Mouse (Mus musculus) regulatory T cell (primary cell): ENCODE data around the gene Synpo2l.
"Not testable (repeated sequence)": the region's sequence is repeated elsewhere in the genome, so short reads cannot be mapped to it uniquely, and the experiment has no call there.

Experiments used
- in situ Hi-C: fragments of 300-600 bp; cut with MboI, MseI; formaldehyde crosslinking; loops from one replicate; pipeline ENCODE4 v1.15.1; 2025; ENCODE audit warnings: high pct_unique_total_duplicates

Gene Synpo2l

DNA sequence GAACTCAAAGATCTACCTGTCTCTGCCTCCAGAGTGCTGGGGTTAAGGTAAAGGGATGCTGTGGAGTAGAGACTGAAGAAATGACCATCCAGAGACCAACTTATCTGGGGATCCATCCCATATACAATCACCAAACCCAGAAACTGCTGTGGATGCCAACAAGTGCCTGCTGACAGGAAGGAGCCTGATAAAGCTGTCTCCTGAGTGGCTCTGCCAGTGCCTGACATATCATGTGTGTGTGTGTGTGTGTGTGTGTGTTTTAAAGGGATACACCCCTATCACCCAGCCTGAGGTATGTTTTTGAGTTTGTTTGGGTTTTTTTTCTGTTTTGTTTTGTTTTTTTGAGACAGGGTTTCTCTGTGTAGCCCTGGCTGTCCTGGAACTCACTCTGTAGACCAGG, 21.8 kb downstream of the Synpo2l start:
- in situ Hi-C loops, result no loop called here

DNA sequence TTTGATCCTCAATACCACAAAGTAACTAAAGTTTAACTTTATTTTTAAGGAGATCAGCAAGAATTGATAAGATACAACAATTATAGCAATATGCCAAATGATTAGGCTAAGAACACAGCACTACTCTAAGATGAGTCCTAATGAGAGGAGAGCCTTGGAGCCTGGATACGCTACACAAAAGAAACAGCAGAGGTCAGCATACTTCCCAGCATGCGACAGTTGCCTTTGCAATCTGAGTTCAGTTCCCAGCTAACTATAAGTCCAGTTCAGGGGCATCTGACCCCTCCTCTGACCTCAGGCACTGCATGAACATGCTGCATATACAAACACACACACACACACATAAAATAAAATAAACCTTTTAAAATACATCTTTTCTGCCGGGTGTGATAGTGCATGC, 22.6 kb downstream of the Synpo2l start:
- in situ Hi-C loops, result no loop called here

DNA sequence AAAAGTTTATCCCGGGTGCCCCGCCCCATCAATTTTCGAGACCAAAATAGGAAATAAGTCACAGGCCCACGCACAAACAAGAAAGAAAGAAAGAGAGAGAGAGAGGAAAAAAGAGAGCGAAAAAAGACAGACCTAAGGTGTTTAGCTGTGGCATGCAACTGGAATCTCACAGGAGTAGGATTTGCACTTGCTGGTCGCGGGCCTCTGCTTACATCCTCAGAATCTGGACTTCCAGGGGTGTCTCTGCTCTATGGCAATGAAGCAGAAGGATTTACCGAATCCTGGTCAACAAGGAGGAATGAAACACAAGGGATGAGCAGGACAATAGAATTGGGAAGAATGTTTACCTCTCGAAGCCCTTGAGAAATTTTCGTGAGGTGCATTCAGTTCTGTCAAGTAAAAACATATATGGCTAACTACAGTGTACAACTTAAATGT, 26.7 kb downstream of the Synpo2l start:
- in situ Hi-C loops, result no loop called here

DNA sequence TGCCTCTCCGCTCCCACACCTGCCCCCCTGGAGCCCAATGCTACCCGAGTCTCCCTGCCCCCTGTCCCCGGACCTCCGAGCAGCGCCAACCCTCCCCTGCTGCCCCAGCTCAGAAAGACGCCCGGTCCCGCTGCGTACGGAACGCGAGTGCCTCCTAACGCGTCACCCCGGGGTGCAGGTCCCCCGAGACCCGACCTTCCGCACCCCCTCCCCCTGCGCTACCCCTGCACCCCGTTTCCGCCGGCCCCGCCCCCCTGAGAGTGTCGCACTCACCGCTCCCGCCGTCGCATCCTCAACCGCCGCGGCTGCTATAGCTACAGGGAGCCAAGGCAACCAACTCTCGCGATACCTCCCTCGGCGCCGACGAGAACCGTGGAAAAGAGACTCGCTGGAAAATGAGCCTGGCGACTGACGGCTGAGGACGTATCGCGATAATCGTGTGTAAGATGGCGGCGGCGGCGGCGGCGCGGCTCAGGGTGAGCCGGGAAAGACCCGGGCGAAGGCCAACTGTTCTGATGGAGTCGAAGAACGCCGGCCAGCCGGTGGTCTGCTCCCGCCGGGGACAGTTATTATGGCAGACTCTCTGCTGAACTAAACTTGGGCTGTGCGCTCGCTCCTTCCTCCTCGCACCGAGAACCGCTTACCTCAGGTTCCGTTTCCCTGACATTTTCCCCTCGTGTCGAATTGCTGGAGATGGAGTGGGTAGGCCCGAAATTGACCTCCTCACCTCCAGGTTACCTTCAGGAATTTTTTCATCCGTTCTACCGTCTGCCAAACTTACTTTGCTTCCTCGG, 27.3 kb downstream of the Synpo2l start, which contains the start of gene Usp54:
TSS of gene Usp54 (minus strand) at position 420 of the 794 bp plus-strand sequence.
- in situ Hi-C loops, result no loop called here

DNA sequence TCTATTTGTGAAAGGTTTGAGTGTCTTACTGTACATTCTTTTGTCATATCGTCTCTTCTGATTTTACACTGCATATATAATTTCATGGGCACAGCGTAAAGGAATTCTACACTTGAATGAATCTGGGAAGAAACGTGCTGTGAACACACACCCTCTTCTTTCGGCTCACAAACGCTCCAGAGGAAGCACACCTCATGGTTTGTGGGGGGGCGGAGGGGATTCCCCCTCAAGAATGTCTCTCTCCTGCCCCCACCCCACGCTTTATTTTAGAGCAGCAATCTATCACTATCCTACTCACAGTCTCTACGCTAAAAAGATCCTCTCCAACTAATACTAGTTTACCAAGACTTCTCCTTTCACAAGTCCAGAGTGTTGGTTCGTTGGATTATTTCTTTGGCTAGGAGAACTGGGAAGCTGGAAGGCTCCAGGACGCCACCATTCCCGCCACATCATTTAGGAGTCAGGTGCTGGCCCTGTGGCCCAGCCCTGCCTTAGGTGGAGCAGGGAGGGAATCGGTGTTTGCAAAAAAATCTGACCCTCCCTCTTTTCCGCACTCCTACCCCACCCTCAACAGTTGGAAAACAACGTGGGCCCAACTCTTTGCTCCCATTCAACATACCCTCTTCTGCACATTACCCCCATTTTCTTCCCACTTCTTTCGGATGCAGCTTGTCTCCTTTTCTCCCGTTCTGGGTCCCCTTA, 28.1 kb downstream of the Synpo2l start:
- in situ Hi-C loops, result no loop called here

DNA sequence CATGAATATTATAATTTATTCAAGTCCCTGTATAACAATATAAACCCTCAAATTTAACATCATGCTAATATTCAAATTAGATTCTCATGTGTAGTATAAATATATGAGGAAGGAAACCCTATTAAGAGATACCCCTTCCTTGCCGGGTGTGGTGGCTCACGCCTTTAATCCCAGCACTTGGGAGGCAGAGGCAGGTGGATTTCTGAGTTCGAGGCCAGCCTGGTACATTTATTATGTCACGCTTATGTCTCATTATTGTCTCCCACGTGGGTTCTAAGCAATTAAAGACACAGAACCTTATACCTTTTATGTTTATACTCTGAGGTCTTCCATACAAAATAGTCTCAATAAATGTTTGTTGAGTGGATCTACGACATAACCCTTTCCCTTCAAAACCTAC, 29.5 kb downstream of the Synpo2l start:
- in situ Hi-C loops, result no loop called here

DNA sequence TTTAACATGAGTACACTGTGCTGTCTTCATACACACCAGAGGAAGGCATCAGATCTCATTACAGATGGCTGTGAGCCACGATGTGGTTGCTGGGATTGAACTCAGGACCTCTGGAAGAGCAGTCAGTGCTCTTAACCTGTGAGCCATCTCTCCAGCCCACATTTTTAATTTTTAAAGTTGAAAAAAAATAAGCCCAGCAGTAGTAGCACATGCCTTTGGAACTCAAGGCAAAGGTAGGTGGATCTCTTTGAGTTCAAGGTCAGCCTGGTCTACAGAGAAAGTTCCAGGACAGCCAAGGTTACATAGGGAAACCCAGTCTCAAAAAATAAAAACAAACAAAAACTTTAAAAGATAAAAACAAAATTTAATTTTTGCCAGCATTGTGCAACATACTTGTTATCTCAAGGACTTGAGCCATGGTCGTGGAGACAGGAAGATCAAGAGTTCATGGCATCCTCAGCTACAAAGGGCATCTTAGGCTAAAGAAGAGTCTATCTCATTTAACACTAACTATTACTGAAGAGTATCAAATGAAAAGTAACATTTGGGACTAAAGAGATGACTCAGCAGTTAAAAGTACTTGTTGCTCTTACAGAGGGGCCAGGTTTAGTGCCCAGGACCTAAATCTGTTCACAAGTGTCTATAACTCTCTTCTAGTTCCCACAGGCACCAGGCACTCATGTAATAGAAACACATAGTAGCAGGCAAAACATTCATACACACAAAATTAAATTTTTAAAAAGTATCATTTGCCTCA, 30.2 kb downstream of the Synpo2l start:
- in situ Hi-C loops, result no loop called here

DNA sequence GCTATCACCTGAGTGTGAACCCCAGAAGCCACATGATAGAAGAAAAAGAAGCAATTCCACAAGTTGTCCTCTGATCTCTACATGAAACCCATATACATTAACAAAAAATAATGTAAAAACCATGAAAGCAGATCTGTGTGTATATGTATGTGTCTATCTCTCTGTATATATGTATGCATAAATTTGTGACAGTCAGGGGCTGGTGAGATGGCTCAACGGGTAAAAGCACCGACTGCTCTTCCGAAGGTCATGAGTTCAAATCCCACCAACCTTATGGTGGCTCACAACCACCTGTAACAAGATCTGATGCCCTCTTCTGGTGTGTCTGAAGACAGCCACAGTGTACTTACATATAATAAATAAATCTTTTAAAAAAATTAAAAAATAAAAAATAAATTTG, 31.2 kb downstream of the Synpo2l start:
- in situ Hi-C loops, result not testable (repeated sequence)

DNA sequence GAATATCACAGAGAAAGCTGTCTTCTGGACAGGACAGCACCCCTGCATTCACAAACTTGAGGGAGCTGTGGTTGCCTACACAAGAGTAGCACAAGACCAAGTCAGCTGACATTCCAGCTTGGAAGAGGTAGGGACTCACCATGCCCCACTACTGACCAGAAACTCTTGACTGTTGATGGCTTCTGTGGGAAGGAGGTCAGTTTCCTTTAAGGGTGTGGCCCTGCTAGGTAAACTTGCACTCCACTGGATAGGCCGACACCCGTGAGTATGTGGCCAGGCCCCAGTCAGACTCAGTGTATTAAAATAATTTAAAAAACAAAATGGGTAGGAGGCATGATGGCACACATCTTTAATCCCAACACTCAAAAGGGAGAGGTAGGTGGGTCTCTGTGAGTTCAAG, 32.6 kb downstream of the Synpo2l start:
- in situ Hi-C loops, result no loop called here

DNA sequence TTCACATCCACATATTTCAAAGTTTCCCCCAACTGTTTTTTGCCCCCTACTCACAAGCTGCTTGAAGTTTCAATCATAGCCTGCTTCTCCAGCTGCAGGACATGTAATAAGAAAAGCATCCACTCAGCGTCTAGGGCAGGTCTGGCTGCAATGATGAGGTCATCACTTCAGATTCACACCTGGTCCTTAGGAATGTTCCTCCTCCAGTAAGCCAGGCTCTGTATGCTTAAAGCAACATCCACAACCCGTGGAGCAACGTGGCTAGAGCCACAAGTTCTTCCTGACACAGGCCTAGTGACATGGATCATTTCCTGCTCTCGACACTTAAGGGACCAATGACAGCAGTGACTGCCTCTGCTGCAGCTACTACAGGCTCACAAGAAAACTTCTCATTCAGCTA, 36.9 kb downstream of the Synpo2l start:
- in situ Hi-C loops, result no loop called here

DNA sequence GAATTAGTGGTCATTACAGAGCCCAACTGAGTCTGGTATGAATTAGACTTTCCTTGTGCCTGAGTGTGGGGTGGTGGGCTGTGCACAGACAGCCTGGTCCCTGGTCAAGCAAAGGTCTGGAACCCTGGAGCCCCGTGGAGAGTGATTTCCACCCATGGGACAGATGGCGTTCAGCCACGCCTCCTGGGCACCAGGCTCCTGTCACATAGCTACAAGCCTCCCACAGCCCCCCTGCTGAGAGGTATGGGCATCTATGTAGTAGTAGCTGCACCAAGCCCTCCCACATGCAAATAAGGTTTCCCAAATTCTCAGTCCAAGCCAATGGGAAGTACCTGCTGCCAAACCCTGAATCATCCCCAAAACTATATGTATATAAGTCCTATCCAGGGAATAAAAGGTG, 41.2 kb downstream of the Synpo2l start:
- in situ Hi-C loops, result no loop called here

DNA sequence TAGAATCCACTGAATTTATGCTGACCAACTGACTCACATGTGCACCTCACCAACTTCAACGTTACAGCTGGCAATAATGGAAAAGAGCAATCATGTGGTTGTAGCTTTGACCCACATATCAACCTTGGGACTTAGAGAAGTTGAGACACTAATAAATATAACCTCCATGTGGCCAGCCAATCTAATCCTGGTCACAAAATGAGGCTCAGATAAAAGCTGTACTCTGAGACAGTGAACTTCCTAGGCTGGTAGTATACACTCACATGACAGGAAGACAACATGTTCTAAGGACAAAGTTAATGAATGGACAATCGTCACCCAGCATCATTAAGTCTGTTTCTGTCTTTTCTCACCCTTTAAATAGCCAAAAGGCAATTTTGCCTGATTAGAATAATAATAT, 41.7 kb downstream of the Synpo2l start:
- in situ Hi-C loops, result no loop called here

DNA sequence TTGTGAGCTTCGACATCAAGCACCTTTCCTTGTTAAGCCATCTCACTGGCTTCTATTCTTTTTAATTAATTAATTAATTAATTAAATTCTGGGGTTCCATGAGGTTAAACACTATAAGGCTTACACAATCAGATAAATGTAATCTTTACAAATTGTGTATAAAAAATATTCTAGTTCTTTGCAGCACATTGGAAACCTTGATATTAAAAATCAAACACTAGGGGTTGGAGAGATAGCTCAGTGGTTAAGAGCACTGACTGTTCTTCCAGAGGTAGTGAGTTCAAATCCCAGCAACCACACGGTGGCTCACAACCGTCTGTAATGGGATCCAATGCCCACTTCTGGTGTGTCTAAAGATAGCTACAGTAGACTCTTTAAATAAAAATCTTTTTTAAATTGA, 45.2 kb downstream of the Synpo2l start:
- in situ Hi-C loops, result no loop called here

DNA sequence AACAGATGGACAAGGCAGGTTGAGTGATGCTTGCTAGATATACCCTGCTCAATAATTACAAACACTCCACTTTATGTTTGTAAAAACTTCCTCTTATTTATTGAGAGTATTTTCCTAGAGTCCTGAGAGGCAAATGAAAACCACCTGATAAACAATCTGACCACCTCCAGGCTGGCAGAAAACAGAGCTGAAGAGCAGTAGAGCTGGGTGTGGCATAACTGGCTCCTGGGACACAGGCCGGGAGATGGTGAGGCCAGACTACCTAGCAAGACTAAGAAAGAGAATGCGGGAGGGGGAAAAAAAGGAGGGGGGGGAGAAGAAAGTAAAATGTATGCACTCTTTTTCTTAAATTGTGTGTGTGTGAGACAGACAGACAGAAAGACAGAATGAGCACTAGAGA, 45.7 kb downstream of the Synpo2l start:
- in situ Hi-C loops, result no loop called here

DNA sequence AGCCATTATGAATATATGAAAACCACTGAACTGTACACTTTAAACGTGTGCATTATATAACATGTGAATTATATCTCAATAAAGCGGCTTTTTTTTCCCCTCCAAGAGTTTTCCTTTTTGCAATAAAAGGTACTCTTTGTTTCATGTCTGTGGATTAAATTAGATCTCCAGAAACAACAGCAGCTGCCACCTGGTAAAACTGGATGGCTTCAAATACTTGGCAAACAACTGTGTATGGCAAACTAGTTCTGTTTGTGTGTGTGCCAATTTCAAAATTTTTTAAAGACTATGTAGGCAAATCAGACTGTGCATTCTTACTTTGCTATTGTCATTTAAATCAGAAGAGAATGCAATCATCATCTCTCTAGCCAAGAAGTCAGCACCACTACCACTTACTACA, 46.3 kb downstream of the Synpo2l start:
- in situ Hi-C loops, result no loop called here

DNA sequence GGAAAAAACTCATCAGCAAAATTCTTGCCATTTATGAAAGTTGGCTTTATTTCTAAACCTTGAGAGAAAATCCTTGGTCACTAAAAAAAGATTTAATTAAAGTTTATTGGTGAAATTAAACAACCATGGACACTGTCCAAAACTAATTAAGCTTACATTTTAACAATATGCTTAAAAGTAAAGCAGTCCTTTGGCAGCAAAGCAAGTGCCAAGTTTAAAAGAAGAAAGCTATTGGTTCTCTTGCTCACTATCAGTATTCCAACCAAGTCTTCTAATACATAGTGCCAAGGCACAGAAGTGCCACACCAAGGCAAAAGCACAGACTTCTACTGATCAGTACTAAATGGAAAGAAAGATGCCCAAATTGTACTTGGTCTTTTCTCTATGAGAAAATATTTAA, 49.0 kb downstream of the Synpo2l start:
- in situ Hi-C loops, result no loop called here

DNA sequence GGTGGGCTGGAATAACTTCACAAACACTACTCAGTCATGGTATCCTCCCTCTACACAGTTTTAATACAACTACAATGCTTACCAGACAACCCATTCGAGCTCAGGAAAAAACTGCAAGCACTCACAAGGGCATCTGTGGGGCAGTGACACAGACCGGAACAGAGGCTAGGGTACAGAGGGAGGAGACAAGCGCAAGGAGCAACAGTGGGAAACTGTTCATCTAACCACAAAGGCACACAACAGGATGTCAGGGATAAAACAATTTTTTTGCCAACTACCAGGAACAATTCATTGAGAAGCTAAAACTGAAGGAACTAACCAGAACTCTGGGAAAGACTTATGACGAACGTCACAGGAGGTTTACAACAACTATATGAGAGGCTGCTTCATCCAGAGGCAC, 49.9 kb downstream of the Synpo2l start:
- in situ Hi-C loops, result no loop called here

DNA sequence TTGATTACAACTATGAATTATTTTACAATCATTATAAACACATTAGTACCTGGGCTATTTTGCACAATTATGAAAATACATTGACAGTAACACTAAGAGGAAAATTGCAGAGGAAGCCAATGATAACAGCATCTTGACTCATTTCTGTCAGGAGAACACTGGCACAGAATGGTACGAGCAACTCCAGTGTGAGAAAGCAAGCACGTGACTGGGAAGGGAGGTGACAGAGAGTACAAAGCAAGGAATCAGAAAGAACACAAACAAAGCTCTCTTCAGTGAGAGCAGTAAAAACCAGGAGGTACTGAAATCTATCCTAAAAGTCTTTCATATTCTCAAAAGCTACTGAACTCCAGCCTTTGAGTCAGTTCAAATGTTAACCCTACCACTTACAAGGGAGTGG, 51.7 kb downstream of the Synpo2l start:
- in situ Hi-C loops, result no loop called here

DNA sequence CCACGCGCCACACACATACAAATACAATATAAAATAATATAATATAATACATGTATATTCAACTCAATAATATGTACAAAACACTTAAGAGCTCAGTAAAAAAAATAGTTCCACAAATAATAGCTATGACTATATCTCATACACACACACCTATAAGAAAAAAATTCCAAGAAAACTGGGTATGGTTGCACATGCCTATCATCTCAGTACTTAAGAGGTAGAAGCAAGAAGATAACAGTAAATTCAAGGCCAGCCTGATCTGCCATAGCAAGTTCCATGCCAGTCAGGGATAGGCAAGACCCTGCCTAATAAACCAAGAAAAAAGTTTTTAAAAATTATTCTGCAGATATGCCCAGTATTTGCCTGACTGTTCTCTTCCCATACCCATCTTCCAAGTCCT, 53.1 kb downstream of the Synpo2l start:
- in situ Hi-C loops, result no loop called here

DNA sequence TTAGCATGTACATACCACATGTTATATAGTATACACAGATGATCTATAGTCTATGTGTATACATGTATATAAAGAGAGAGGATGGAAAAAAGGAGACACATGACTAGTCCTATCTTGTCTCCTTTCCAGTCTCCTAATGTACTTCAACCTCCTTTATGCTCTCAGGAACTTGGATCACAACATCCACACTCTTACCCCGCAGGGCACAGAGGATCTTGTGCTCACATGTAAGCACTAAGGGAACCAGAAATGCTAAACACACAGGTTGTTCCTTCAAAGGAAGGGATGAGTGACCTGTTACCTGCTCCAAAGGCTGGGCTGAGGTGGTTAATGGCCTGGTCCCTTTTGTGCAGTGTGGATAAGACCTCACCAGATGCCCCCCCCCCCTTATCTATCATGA, 55.3 kb downstream of the Synpo2l start:
- in situ Hi-C loops, result loop anchor here (5.0 kb wide), 1 partner anchor 39 kb away; no protein-coding TSS in a partner anchor

DNA sequence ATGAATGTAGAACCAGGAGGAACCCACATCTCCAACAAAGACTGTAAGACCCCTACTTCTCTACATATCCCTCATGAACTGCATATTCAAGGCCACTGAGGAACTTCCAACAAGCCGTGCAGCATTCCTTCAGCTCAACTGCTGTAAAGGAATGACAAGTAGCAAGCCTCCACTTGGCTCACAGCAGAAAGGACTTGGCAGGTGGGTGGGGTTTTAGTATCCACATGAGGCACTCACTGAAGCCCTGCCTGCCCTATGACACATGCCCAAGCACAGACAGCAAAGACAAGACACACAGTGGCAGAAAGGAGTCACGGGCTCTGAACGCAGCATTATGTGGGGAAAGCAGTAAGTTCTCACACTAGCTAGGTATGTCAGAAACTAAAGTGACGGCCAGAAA, 58.0 kb downstream of the Synpo2l start:
- in situ Hi-C loops, result loop anchor here (5.0 kb wide), 1 partner anchor 42 kb away; no protein-coding TSS in a partner anchor

DNA sequence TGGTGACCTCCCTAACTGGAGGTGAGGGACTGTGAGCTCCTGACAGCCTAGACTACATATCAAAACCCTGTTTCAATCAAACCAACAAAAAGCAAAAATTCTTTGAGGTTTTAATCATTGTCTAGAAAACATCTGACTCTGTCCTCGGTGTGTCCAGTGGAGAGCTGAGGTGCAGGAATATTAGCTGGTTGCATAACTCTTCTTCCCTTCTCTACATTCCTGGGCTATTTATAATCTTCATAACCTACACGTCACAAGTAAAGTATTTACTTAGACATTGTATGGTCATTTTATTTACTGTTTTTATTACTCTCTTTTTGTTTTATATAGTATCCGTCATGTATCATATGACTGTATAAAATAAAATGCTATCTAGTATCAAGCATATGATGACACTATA, 58.6 kb downstream of the Synpo2l start:
- in situ Hi-C loops, result no loop called here
